Mouse (Mus musculus) spleen, postnatal 36 days (tissue): ENCODE measurements around the gene Runx2.

Experiments
- DNase-seq, 2 experiments: peaks; one replicate each; pipeline ENCODE4 v3.0.0; 2022; ENCODE audit warnings: low spot score in 2 of 2, mixed read lengths in 1 of 2

The Runx2 gene

GRCm38 (mm10) chr17:44768522-44768921 lies 46.1 kb downstream of the Runx2 start:
- DNase-seq = no peak

GRCm38 (mm10) chr17:44767375-44767774 lies 47.2 kb downstream of the Runx2 start:
- no peak for DNase-seq

- no peak for DNase-seq
Measured at GRCm38 (mm10) chr17:44766975-44767374, 47.6 kb downstream of the Runx2 start.

- DNase-seq = no peak
Measured at GRCm38 (mm10) chr17:44766318-44766717, 48.3 kb downstream of the Runx2 start.

DNA sequence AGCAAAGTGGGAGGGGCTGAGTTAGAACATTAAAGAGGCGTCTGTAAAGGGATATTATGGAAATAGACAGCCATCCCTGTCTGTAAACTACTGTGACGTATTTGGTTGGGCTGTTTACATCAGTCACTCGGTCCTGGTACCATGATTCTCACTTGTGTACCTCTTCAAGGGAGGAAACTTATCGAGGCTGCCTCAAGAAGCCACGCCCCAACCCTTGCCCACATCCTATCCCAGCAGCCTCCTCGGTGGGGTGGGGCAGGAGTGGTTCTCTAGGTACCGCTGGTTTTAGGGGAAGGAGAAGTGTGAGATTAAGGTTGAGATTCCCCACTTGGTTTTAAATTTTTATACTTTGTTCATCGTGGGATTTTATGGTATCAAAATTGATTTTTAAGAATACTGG lies 69.2 kb downstream of the Runx2 start:
- DNase-seq = no peak

DNA sequence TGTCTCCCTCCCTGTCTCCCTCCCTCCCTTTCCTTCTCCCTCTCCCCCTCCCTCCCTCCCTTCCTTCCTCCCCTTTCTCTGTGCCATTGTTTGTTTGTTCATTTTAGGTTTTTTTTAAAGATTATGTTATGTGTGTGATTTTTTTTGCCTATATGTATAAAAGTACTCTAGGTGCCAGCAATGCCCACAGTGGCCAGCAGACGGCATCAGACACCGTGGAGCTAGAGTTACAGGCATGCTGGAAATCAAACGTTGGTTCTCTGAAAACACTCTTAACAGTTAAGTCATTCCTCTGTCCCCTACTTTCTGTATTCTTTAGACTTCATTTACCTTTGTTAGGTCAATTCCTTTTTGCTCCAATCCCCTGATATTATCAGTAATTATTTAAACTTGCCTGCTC lies 70.8 kb downstream of the Runx2 start:
- DNase-seq = no peak

- DNase-seq = no peak
Measured at GRCm38 (mm10) chr17:44742246-44742645, 72.4 kb downstream of the Runx2 start.

DNA sequence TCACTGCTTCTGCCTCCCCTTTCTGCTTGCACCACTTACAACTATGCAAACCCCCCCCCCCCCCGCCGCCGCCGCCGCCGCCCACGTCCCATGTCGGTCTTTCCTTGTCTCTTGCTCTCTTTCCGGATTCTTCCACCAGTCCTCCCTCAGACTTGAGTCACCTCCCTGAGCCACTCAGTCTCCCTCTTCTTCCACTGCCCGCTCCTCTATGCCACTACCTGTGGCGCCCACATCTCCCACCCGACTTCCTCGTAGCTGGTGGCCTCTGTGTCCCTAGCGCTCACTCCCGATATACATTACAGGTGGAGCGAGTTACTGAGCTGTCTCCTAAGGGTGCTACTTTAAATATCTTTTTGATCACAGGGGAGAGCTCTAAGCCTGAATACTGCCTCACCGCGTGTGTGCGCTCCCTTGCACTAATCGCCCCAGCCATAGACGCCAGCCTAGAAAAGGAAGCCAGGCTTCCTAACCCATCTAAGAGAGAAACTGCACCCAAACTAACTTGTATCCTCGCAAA lies 76.4 kb downstream of the Runx2 start:
- DNase-seq = no peak

DNA sequence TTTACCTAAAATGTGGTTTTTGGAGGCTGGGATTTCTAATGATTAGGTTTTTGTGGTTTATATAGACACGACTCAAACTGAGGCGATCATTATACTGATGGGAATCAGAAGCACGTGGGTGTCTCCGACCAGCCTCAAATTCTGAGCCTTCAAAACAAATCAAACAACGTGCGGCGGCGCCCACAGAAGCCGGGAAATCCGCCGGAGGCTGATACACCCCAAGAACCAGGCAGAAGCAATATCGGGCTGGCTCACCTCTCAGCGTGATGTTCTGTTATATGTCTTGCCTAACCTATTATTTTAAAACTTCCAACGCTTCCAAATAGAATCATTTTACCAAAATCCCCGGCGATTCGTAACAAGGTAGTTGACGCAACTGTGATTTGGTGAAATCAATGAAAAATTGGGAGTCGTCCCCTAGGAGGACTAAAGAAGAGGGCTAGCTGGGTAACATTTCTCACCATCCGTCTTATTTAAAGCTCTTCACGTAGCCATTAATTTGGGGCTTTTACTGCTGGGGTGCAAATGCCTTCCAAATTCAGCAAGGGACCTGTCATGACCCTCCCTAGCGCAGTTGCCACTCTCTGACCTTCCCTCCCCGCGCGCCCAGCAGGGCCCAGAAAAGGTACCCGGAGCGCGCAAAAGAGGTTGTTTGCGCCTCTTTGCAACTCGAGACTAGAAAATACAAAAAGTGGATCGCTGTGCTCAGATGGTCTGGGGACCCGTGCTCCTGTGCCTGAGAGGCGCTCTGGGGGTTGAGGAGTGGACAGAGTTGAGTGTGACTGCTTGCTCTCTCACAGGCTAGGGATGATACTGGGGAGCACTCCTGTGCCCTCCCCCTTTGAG lies 77.1 kb downstream of the Runx2 start:
- DNase-seq = no peak

- peak; percentile 41 to 48 for DNase-seq
Measured at GRCm38 (mm10) chr17:44735991-44736561, 78.5 kb downstream of the Runx2 start.

DNA sequence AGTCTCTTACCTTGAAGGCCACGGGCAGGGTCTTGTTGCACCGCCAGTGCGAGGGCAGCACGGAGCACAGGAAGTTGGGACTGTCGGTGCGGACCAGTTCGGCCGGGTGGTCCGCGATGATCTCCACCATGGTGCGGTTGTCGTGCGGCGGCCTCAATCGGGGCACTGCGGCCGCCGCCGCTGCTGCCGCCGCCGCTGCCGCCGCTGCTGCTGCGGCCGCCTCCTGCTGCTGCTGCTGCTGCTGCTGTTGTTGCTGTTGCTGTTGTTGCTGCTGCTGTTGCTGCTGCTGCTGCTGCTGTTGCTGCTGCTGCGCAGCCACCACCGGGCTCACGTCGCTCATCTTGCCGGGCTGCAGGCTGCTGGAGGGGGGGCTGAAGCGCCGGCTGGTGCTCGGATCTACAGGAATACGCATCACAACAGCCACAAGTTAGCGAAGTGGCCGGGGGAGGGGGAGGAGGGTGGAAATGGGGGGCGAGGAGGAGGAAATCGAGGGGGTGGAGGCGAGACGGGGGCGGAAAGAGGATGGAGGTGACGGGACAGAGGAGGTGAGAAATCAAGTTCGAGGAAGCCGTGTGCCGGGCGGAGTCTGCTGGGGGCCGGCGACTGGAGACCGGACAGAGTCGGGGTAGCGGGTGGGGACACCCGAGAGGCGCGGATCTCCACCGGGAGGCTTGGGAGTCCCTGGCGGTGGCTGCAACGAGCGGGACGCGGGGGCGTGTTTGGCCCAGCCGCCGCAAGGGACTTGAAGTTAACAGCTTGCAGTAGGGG lies 79.2 kb downstream of the Runx2 start:
- peak; percentile 20 to 21 for DNase-seq

DNA sequence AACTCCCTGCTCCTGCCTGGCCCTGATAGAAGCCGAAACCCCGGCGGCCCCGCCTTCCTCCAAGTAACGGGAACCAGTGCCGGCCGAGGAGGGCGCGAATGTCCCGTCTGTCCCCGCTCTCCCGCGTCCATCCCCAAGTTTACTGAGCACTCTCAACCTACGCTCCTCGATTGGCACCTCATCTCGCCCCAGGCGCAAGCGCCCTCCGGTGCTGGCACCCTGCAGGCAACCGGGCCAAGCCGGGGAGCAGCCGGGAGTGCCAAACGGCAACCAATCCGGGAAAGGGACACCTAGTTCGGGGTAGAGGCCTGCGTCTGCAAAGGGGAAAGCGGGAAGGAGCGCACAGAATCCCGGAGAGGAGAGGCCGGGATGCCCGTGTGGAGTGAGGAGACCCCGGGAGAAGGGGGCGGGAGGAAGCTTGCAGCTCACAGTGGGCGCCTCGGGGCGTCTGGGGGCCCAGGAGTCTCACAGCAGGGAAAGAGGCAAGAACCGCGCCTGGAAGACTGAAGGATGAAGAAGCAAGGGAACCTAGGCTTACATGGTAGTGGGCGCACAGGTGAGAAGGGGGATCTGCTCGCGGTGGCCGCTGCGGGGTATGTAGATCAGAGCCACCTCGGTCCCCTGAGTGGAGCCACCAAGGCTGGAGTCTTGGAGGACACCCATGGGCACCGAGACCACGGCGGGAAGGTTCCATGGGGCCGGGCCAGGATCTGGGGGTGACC lies 79.9 kb downstream of the Runx2 start:
- no peak for DNase-seq

- no peak for DNase-seq
Measured at GRCm38 (mm10) chr17:44733544-44734310, 80.9 kb downstream of the Runx2 start.

DNA sequence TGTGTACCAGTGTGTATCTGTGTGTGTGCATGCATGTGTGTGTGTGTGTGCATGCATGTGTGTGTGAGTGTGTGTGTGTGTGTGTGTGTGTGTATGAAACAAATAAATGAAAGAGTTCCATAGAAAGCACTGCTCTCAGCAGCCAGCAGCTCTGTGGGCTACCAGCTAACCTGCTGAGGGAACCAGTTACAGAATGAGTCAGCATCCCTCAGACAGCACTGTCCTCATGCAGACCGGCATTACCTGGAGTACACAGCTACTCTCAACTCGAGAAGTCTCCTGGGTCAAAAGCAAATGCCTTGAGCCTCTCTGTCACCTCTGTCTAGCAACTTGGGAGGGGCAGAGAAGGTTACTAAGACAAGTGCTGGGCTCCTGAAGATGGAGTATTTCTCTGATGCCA lies 86.1 kb downstream of the Runx2 start:
- no peak for DNase-seq

DNA sequence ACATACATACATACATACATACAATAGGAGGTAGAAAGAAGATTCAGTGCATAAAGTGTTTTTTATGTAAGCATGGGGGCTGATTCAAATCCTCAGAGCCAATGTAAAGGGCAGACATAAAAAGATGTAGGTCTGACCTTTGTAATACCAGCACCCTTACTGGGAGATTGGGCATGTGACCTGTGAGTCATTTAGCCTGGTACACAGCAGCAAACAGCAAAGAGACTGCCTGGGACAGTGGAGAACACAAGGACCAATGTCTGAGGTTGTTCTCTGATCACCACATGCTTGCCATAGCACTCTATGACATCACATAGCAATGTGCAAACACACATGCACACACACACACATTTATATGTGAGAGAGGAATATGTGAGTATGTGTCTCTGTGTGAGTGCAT lies 86.9 kb downstream of the Runx2 start:
- DNase-seq = no peak

GRCm38 (mm10) chr17:44724805-44725480 lies 89.7 kb downstream of the Runx2 start:
- DNase-seq = peak in 1 of 2 experiments; percentile 18

- DNase-seq = no peak
Measured at GRCm38 (mm10) chr17:44724255-44724654, 90.3 kb downstream of the Runx2 start.

GRCm38 (mm10) chr17:44722103-44722792 lies 92.3 kb downstream of the Runx2 start:
- DNase-seq = no peak

- no peak for DNase-seq
Measured at GRCm38 (mm10) chr17:44718591-44718990, 96.0 kb downstream of the Runx2 start.

DNA sequence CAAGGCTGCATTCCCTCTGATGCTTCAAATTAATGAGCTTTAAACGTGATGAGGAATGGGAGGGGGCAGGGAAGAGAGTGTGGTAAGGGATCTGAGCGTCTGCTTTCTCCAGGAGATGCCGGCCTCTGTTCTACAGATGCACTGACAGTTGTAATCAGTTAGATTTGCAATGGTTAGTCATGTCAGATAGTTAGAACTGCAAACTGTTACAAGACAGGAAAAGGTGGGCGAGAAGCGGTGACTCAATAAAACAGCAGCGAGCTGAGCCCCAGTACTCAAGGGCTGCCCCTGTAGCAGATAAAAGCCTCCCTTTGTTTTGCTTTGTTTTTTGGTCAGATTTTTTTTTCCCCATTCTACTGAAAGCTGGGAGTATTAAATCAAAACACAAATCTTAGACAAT lies 96.6 kb downstream of the Runx2 start:
- no peak for DNase-seq
